ENCODE assay signal across 8 mouse cellular contexts in the genomic region with DNA sequence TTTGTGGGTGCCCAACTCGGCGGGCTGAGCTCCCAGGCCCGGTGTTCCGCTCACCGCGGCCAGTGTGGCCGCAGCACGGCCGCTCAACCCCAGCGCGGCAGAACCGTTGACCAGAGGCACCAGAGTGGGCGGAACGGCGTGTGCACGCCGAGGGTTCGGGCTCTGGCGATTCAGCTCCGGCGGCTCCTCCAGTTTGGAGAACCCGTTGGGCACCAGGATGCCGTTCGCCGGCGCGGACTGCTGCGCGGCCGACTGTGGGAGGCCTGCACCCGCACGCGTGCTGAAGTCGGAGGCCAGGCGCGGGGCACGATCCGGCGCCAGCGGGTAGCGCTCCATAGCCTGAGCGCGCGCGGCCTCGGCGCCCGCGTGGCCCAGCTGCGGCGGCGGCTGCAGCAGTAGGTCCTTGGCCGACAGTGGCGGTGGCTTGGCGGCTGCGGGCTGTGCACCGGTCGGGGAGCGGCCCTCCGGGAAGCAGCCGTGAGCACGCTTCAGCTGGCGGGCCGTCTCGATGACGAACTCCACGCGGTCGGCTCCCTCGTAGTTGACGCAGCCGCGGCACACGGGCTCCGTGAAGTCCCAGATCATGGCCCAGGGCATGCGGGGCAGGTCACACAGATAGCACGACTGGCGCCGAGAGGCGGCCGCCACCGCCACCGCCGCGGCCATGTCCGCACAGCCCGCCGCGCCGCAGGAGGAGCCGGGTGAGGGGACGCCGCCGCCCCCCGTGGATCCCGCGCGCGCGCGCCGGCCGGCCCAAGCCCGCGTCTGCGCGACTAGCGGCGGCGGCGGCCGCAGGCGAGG. TPM values are rescaled to one million over a fixed set of nuclear protein-coding genes. Genes with fewer than 3 reads are reported as not detected.
DNase-seq lines count a peak whose midpoint lies in the region; ATAC-seq lines count a peak whose summit lies in the region.

No protein-coding gene starts in this region.

- H3K27me3 ChIP-seq in kidney, embryonic 14.5 days (ENCODE audit: control insufficient read depth, insufficient read depth, low read length) = no peaks in the 10 kb centered on the region
- H3K27me3 ChIP-seq in embryonic facial prominence, embryonic 13.5 days = no peaks in the 10 kb centered on the region
- no peaks in the 10 kb centered on the region for H3K27me3 ChIP-seq in hindbrain, embryonic 11.5 days (ENCODE audit: control insufficient read depth, insufficient read depth, low read length)
- H3K27me3 ChIP-seq in neural tube, embryonic 14.5 days (ENCODE audit: control insufficient read depth, insufficient read depth, low read length) = no peaks in the 10 kb centered on the region

- peak overlapping the region; percentile 100 for H3K9ac ChIP-seq in kidney, embryonic 14.5 days (ENCODE audit: low read depth, low read length)
- H3K9ac ChIP-seq in embryonic facial prominence, embryonic 13.5 days = peak overlapping the region; percentile 100
- H3K9ac ChIP-seq in hindbrain, embryonic 11.5 days (ENCODE audit: low read depth, low read length) = peak overlapping the region; percentile 98
- H3K9ac ChIP-seq in neural tube, embryonic 14.5 days (replicated peaks; ENCODE audit: low read depth, low read length) = peak overlapping the region; percentile 99

- H3K4me1 ChIP-seq in kidney, embryonic 14.5 days (ENCODE audit: control insufficient read depth, insufficient read depth, low read length) = peaks cover 43% of the 10 kb centered on the region
- H3K4me1 ChIP-seq in embryonic facial prominence, embryonic 13.5 days = peaks cover 53% of the 10 kb centered on the region
- H3K4me1 ChIP-seq in hindbrain, embryonic 11.5 days (replicated peaks; ENCODE audit: control insufficient read depth, insufficient read depth, low read length) = peaks cover 21% of the 10 kb centered on the region
- peaks cover 44% of the 10 kb centered on the region for H3K4me1 ChIP-seq in neural tube, embryonic 14.5 days (ENCODE audit: control insufficient read depth, insufficient read depth, low read length)

- H3K4me2 ChIP-seq in kidney, embryonic 14.5 days (replicated peaks; ENCODE audit: low read depth, low read length) = peak overlapping the region; percentile 94
- H3K4me2 ChIP-seq in embryonic facial prominence, embryonic 13.5 days = peak overlapping the region; percentile 84
- peak overlapping the region; percentile 91 for H3K4me2 ChIP-seq in hindbrain, embryonic 11.5 days (replicated peaks; ENCODE audit: low read depth, low read length)
- H3K4me2 ChIP-seq in neural tube, embryonic 14.5 days (ENCODE audit: low read depth, low read length) = peak overlapping the region; percentile 98

- H3K4me3 ChIP-seq in kidney, embryonic 14.5 days (ENCODE audit: low read length) = peak overlapping the region; percentile 100
- peak overlapping the region; percentile 100 for H3K4me3 ChIP-seq in embryonic facial prominence, embryonic 13.5 days
- H3K4me3 ChIP-seq in hindbrain, embryonic 11.5 days (ENCODE audit: low read depth, low read length) = peak overlapping the region; percentile 98
- peak overlapping the region; percentile 100 for H3K4me3 ChIP-seq in neural tube, embryonic 14.5 days (ENCODE audit: low read depth, low read length)

- peaks cover 40% of the 10 kb centered on the region for H3K36me3 ChIP-seq in kidney, embryonic 14.5 days (ENCODE audit: control insufficient read depth, insufficient read depth, low read length)
- peaks cover 29% of the 10 kb centered on the region for H3K36me3 ChIP-seq in embryonic facial prominence, embryonic 13.5 days
- H3K36me3 ChIP-seq in hindbrain, embryonic 11.5 days (ENCODE audit: control insufficient read depth, insufficient read depth, low read length) = no peaks in the 10 kb centered on the region
- H3K36me3 ChIP-seq in neural tube, embryonic 14.5 days (ENCODE audit: control insufficient read depth, insufficient read depth, low read length) = 0 out of 2 replicates have a peak, but pooled peaks cover 4% of the 10 kb centered on the region

- no peaks in the 10 kb centered on the region for H3K9me3 ChIP-seq in kidney, embryonic 14.5 days (ENCODE audit: control insufficient read depth, low read length)
- H3K9me3 ChIP-seq in embryonic facial prominence, embryonic 13.5 days = no peaks in the 10 kb centered on the region
- H3K9me3 ChIP-seq in hindbrain, embryonic 11.5 days (ENCODE audit: control insufficient read depth, low read length) = no peaks in the 10 kb centered on the region
- no peaks in the 10 kb centered on the region for H3K9me3 ChIP-seq in neural tube, embryonic 14.5 days (ENCODE audit: control insufficient read depth, low read length)

- no peak for ATAC-seq in kidney, embryonic 14.5 days (ENCODE audit: low FRiP score, low TSS enrichment)
- ATAC-seq in embryonic facial prominence, embryonic 13.5 days (ENCODE audit: insufficient number of reproducible peaks, insufficient read depth, low FRiP score, low TSS enrichment, low read depth) = no peak
- no peak for ATAC-seq in hindbrain, embryonic 11.5 days (ENCODE audit: low FRiP score)
- ATAC-seq in neural tube, embryonic 14.5 days (ENCODE audit: low read depth) = no peak
- ATAC-seq in frontal cortex, adult (ENCODE audit: low TSS enrichment) = no peak

- H3K27ac ChIP-seq in kidney, embryonic 14.5 days (ENCODE audit: low read depth, low read length) = peak overlapping the region; percentile 99
- H3K27ac ChIP-seq in embryonic facial prominence, embryonic 13.5 days = peak overlapping the region; percentile 99
- peak overlapping the region; percentile 97 for H3K27ac ChIP-seq in hindbrain, embryonic 11.5 days (ENCODE audit: low read depth, low read length)
- peak overlapping the region; percentile 96 for H3K27ac ChIP-seq in neural tube, embryonic 14.5 days (ENCODE audit: low read depth, low read length)

- DNase-seq in kidney, adult 9 months = no peak
- DNase-seq in adrenal gland, adult 2 months = peak; percentile 70
- DNase-seq in hindbrain, embryonic 11.5 days (ENCODE audit: low spot score) = peak; percentile 77
- peak; percentile 50 for DNase-seq in liver

- under 1% methylated on average over 89 of the region's 113 CpGs for WGBS in kidney, embryonic 14.5 days
- under 1% methylated on average over 108 of the region's 113 CpGs for WGBS in embryonic facial prominence, embryonic 13.5 days
- under 1% methylated on average over 63 of the region's 113 CpGs for WGBS in hindbrain, embryonic 11.5 days
- under 1% methylated on average over 80 of the region's 113 CpGs for WGBS in neural tube, embryonic 14.5 days

RNA-seq across cellular contexts. Expression of gene Irf2bp2, which starts 0.8 kb away (rescaled TPM):
- polyA plus RNA-seq in kidney, embryonic 14.5 days (2014; fragmentation: Nextera tagmentation; extraction: Ambion mirVana) = 11.6 and 14.6 TPM in 2 replicates
- total RNA-seq in adrenal gland, adult 2 months (2021) = 10 to 100 TPM; 89.4 to 92.0 TPM
- 111 and 120 TPM in 2 replicates for polyA plus RNA-seq in adrenal gland, adult 2 months (2012; rRNA removed)
- 11.1 and 13.5 TPM in 2 replicates for polyA plus RNA-seq in embryonic facial prominence, embryonic 13.5 days (2015; fragmentation: Nextera tagmentation; extraction: Ambion mirVana)
- polyA plus RNA-seq in hindbrain, embryonic 11.5 days (2014; fragmentation: Nextera tagmentation; extraction: Ambion mirVana) = 4.8 and 5.5 TPM in 2 replicates
- 8.5 and 8.8 TPM in 2 replicates for polyA plus RNA-seq in neural tube, embryonic 14.5 days (2014; fragmentation: Nextera tagmentation; extraction: Ambion mirVana)
